Mouse (Mus musculus) hindbrain, embryonic 13.5 days (tissue): ENCODE results near the gene Bok. TPM values are rescaled to one million over a fixed set of nuclear protein-coding genes. Genes with fewer than 3 reads are reported as not detected.

Experiments used
- ATAC-seq: fragments of 200-750 bp; cut with Nextera tagmentation; 2 replicates; pipeline ENCODE4 v1.8.0; 2017; ENCODE audit warnings: moderate TSS enrichment; ENCODE audit not compliant: low FRiP score
- H3K27ac ChIP-seq: fragments of 300-500 bp; sonication (generic); 2 replicates; pipeline ENCODE4 v1.5.1; 2015; ENCODE audit warnings: inconsistent platforms, mild to moderate bottlenecking, moderate library complexity
- H3K27me3 ChIP-seq: fragments of 300-500 bp; sonication (generic); 2 replicates; pipeline ENCODE4 v1.6.1; 2015; ENCODE audit warnings: mild to moderate bottlenecking, inconsistent platforms
- H3K36me3 ChIP-seq: fragments of 300-500 bp; sonication (generic); 2 replicates; pipeline ENCODE4 v1.6.1; 2015; ENCODE audit warnings: mild to moderate bottlenecking, inconsistent platforms
- H3K4me1 ChIP-seq: fragments of 300-500 bp; sonication (generic); replicated peaks from 2 replicates; pipeline ENCODE4 v1.6.1; 2015; ENCODE audit warnings: inconsistent platforms
- H3K4me2 ChIP-seq: fragments of 300-500 bp; sonication (generic); 2 replicates; pipeline ENCODE4 v1.6.1; 2015; ENCODE audit warnings: inconsistent platforms, mild to moderate bottlenecking, moderate library complexity
- H3K4me3 ChIP-seq: fragments of 300-500 bp; sonication (generic); 2 replicates; pipeline ENCODE4 v1.5.1; 2015; ENCODE audit warnings: mild to moderate bottlenecking, inconsistent platforms
- H3K9ac ChIP-seq: fragments of 300-500 bp; sonication (generic); 2 replicates; pipeline ENCODE4 v1.6.1; 2015; ENCODE audit warnings: mild to moderate bottlenecking, inconsistent platforms
- H3K9me3 ChIP-seq: fragments of 300-500 bp; sonication (generic); 2 replicates; pipeline ENCODE4 v1.6.1; 2016; ENCODE audit warnings: inconsistent platforms
- WGBS: fragments of 180-500 bp; shearing (Covaris S2); methylation state at CpG from one replicate; pipeline ENCODE4 v1.1.7; 2015; 5-methylcytosine and 5-hydroxymethylcytosine counted together
- polyA plus RNA-seq: library from polyadenylated mRNA; unstranded; fragments of >200 nt; fragmentation: Nextera tagmentation; extraction: Ambion mirVana; gene quantifications from 2 replicates; pipeline ENCODE4 v1.2.1, GENCODE M21; 2015

The Bok gene
- polyA plus RNA-seq, 1 experiment from 2014 or later = 76.7 TPM

GRCm38 (mm10) chr1:93693502-93693901, 8.0 kb downstream of the Bok start:
- Histone ChIP-seq H3K4me1 (no peaks in the 10 kb centered on the region), H3K9me3 (no peaks in the 10 kb centered on the region), H3K4me3 (no peak overlapping the region), H3K27ac (no peak overlapping the region), H3K36me3 (peaks cover 45% of the 10 kb centered on the region), H3K9ac (no peak overlapping the region), H3K27me3 (no peaks in the 10 kb centered on the region), H3K4me2 (no peak overlapping the region)
- WGBS = 92% methylated on average over 3 of the region's 3 CpGs
- ATAC-seq = no peak

GRCm38 (mm10) chr1:93693943-93694342, 8.5 kb downstream of the Bok start:
- Histone ChIP-seq H3K36me3 (peaks cover 45% of the 10 kb centered on the region), H3K4me1 (no peaks in the 10 kb centered on the region), H3K27ac (no peak overlapping the region), H3K9ac (no peak overlapping the region), H3K9me3 (no peaks in the 10 kb centered on the region), H3K4me3 (no peak overlapping the region), H3K4me2 (no peak overlapping the region), H3K27me3 (no peaks in the 10 kb centered on the region)
- 94% methylated on average over 10 of the region's 10 CpGs for WGBS
- ATAC-seq = no peak

- no peaks in the 10 kb centered on the region for H3K27me3 ChIP-seq
- no peaks in the 10 kb centered on the region for H3K4me1 ChIP-seq
- no peaks in the 10 kb centered on the region for H3K9me3 ChIP-seq
- no peak overlapping the region for H3K27ac ChIP-seq
- peaks cover 45% of the 10 kb centered on the region for H3K36me3 ChIP-seq
- H3K4me3 ChIP-seq = no peak overlapping the region
- H3K9ac ChIP-seq = no peak overlapping the region
- 90% methylated on average over 6 of the region's 6 CpGs for WGBS
- no peak for ATAC-seq
- no peak overlapping the region for H3K4me2 ChIP-seq
Observed at GRCm38 (mm10) chr1:93694966-93695365, 9.5 kb downstream of the Bok start.

- Histone ChIP-seq H3K4me1 (no peaks in the 10 kb centered on the region), H3K4me3 (no peak overlapping the region), H3K4me2 (no peak overlapping the region), H3K27me3 (no peaks in the 10 kb centered on the region), H3K27ac (no peak overlapping the region), H3K36me3 (peaks cover 29% of the 10 kb centered on the region), H3K9me3 (no peaks in the 10 kb centered on the region), H3K9ac (no peak overlapping the region)
- WGBS = 64% methylated on average over 3 of the region's 3 CpGs
- ATAC-seq = no peak
Observed at GRCm38 (mm10) chr1:93697317-93697716, 11.9 kb downstream of the Bok start.

GRCm38 (mm10) chr1:93699159-93699558, 13.7 kb downstream of the Bok start:
- no peak for ATAC-seq
- Histone ChIP-seq H3K4me1 (no peaks in the 10 kb centered on the region), H3K27ac (no peak overlapping the region), H3K9ac (no peak overlapping the region), H3K27me3 (no peaks in the 10 kb centered on the region), H3K4me2 (no peak overlapping the region), H3K36me3 (peaks cover 33% of the 10 kb centered on the region), H3K9me3 (no peaks in the 10 kb centered on the region), H3K4me3 (no peak overlapping the region)
- WGBS = 90% methylated on average over 4 of the region's 4 CpGs

GRCm38 (mm10) chr1:93702106-93702505, 16.6 kb downstream of the Bok start:
- ATAC-seq = no peak
- Histone ChIP-seq H3K9me3 (no peaks in the 10 kb centered on the region), H3K4me2 (no peak overlapping the region), H3K4me1 (no peaks in the 10 kb centered on the region), H3K9ac (no peak overlapping the region), H3K27me3 (no peaks in the 10 kb centered on the region), H3K4me3 (no peak overlapping the region), H3K27ac (no peak overlapping the region), H3K36me3 (peaks cover 27% of the 10 kb centered on the region)
- WGBS = 85% methylated on average over 1 of the region's 1 CpGs

- WGBS = 94% methylated on average over 10 of the region's 10 CpGs
- ATAC-seq = no peak
- Histone ChIP-seq H3K4me2 (no peak overlapping the region), H3K4me1 (no peaks in the 10 kb centered on the region), H3K27ac (no peak overlapping the region), H3K9me3 (no peaks in the 10 kb centered on the region), H3K9ac (no peak overlapping the region), H3K27me3 (no peaks in the 10 kb centered on the region), H3K36me3 (peaks cover 29% of the 10 kb centered on the region), H3K4me3 (no peak overlapping the region)
Observed at GRCm38 (mm10) chr1:93703472-93704048, 18.1 kb downstream of the Bok start.

- peaks cover 30% of the 10 kb centered on the region for H3K36me3 ChIP-seq
- no peak overlapping the region for H3K27ac ChIP-seq
- ATAC-seq = no peak
- no peaks in the 10 kb centered on the region for H3K9me3 ChIP-seq
- H3K27me3 ChIP-seq = no peaks in the 10 kb centered on the region
- no peaks in the 10 kb centered on the region for H3K4me1 ChIP-seq
- H3K4me3 ChIP-seq = no peak overlapping the region
- WGBS = 88% methylated on average over 9 of the region's 9 CpGs
- no peak overlapping the region for H3K9ac ChIP-seq
- no peak overlapping the region for H3K4me2 ChIP-seq
Observed at GRCm38 (mm10) chr1:93704341-93704740, 18.9 kb downstream of the Bok start.

- Histone ChIP-seq H3K4me1 (no peaks in the 10 kb centered on the region), H3K27me3 (no peaks in the 10 kb centered on the region), H3K9me3 (no peaks in the 10 kb centered on the region), H3K36me3 (peaks cover 30% of the 10 kb centered on the region), H3K27ac (no peak overlapping the region), H3K4me2 (no peak overlapping the region), H3K4me3 (no peak overlapping the region), H3K9ac (no peak overlapping the region)
- ATAC-seq = no peak
- 71% methylated on average over 3 of the region's 3 CpGs for WGBS
Observed at GRCm38 (mm10) chr1:93705389-93705788, 19.9 kb downstream of the Bok start.

GRCm38 (mm10) chr1:93716166-93716565, 30.7 kb downstream of the Bok start:
- H3K9ac ChIP-seq = no peak overlapping the region
- H3K27me3 ChIP-seq = no peaks in the 10 kb centered on the region
- H3K4me3 ChIP-seq = no peak overlapping the region
- no peak overlapping the region for H3K4me2 ChIP-seq
- H3K4me1 ChIP-seq = no peaks in the 10 kb centered on the region
- no peak overlapping the region for H3K27ac ChIP-seq
- no peak for ATAC-seq
- peaks cover 45% of the 10 kb centered on the region for H3K36me3 ChIP-seq
- 92% methylated on average over 2 of the region's 2 CpGs for WGBS
- no peaks in the 10 kb centered on the region for H3K9me3 ChIP-seq

- Histone ChIP-seq H3K4me2 (no peak overlapping the region), H3K9me3 (no peaks in the 10 kb centered on the region), H3K27ac (peak overlapping the region; percentile 18; the same call in 1 of the 2 replicates), H3K9ac (no peak overlapping the region), H3K4me1 (no peaks in the 10 kb centered on the region), H3K27me3 (no peaks in the 10 kb centered on the region), H3K4me3 (no peak overlapping the region), H3K36me3 (peaks cover 19% of the 10 kb centered on the region)
- ATAC-seq = no peak
- WGBS = 66% methylated on average over 7 of the region's 7 CpGs
Observed at GRCm38 (mm10) chr1:93721557-93721956, 36.1 kb downstream of the Bok start.

GRCm38 (mm10) chr1:93724623-93725022, 39.2 kb downstream of the Bok start:
- H3K9ac ChIP-seq = no peak overlapping the region
- no peaks in the 10 kb centered on the region for H3K4me1 ChIP-seq
- 87% methylated on average over 3 of the region's 3 CpGs for WGBS
- H3K4me3 ChIP-seq = no peak overlapping the region
- no peaks in the 10 kb centered on the region for H3K9me3 ChIP-seq
- peaks cover 16% of the 10 kb centered on the region for H3K36me3 ChIP-seq
- H3K27ac ChIP-seq = no peak overlapping the region
- H3K4me2 ChIP-seq = no peak overlapping the region
- H3K27me3 ChIP-seq = no peaks in the 10 kb centered on the region
- no peak for ATAC-seq

- Histone ChIP-seq H3K27ac (no peak overlapping the region), H3K9ac (no peak overlapping the region), H3K9me3 (no peaks in the 10 kb centered on the region), H3K4me1 (no peaks in the 10 kb centered on the region), H3K4me2 (no peak overlapping the region), H3K36me3 (peaks cover 16% of the 10 kb centered on the region), H3K4me3 (no peak overlapping the region), H3K27me3 (no peaks in the 10 kb centered on the region)
- no peak for ATAC-seq
- 92% methylated on average over 5 of the region's 5 CpGs for WGBS
Observed at GRCm38 (mm10) chr1:93725665-93726064, 40.2 kb downstream of the Bok start.
